Mouse (Mus musculus) skeletal muscle tissue, adult 2 months (tissue): Measurements from ENCODE around the gene Hp1bp3.
A peak's percentile ranks its signal among the peaks of the same experiment; 100 is the strongest.

ENCODE experiments used
- DNase-seq: peaks from one replicate; pipeline ENCODE4 v3.0.0-alpha.2; 2012; ENCODE audit warnings: low read depth, low spot score

Hp1bp3 gene

GRCm38 (mm10) chr4:138216200-138216890, at the start of gene Hp1bp3:
Gene Hp1bp3 (plus strand): TSS chr4:138216296.
- DNase-seq: peak; percentile 57

GRCm38 (mm10) chr4:138166519-138166918, 49.6 kb upstream of the Hp1bp3 start:
- no peak for DNase-seq

GRCm38 (mm10) chr4:138168162-138168561, 47.9 kb upstream of the Hp1bp3 start:
- DNase-seq: no peak

GRCm38 (mm10) chr4:138169420-138169819, 46.7 kb upstream of the Hp1bp3 start:
- no peak for DNase-seq

GRCm38 (mm10) chr4:138172686-138173085, 43.4 kb upstream of the Hp1bp3 start:
- DNase-seq: no peak

- no peak for DNase-seq
Measured at GRCm38 (mm10) chr4:138179391-138179790, 36.7 kb upstream of the Hp1bp3 start.

GRCm38 (mm10) chr4:138180719-138181118, 35.4 kb upstream of the Hp1bp3 start:
- no peak for DNase-seq

- DNase-seq: no peak
Measured at GRCm38 (mm10) chr4:138184056-138184455, 32.0 kb upstream of the Hp1bp3 start.

GRCm38 (mm10) chr4:138184573-138184981, 31.5 kb upstream of the Hp1bp3 start:
- peak; percentile 63 for DNase-seq

GRCm38 (mm10) chr4:138185961-138186360, 30.1 kb upstream of the Hp1bp3 start:
- no peak for DNase-seq

- DNase-seq: no peak
Measured at GRCm38 (mm10) chr4:138187995-138188394, 28.1 kb upstream of the Hp1bp3 start.

GRCm38 (mm10) chr4:138192561-138192960, 23.5 kb upstream of the Hp1bp3 start:
- no peak for DNase-seq

- DNase-seq: no peak
Measured at GRCm38 (mm10) chr4:138200769-138201168, 15.3 kb upstream of the Hp1bp3 start.

- DNase-seq: no peak
Measured at GRCm38 (mm10) chr4:138201696-138202095, 14.4 kb upstream of the Hp1bp3 start.

- DNase-seq: no peak
Measured at GRCm38 (mm10) chr4:138210116-138210515, 6.0 kb upstream of the Hp1bp3 start.

- DNase-seq: no peak
Measured at GRCm38 (mm10) chr4:138213861-138214260, 2.2 kb upstream of the Hp1bp3 start.

GRCm38 (mm10) chr4:138215671-138216199, 361 bp upstream of the Hp1bp3 start:
- peak; percentile 17 for DNase-seq

- peak; percentile 99 for DNase-seq
Measured at GRCm38 (mm10) chr4:138216891-138217392, 846 bp downstream of the Hp1bp3 start.

- DNase-seq: peak; percentile 19
Measured at GRCm38 (mm10) chr4:138217441-138217840, 1.3 kb downstream of the Hp1bp3 start.

- DNase-seq: no peak
Measured at GRCm38 (mm10) chr4:138217951-138218685, 2.0 kb downstream of the Hp1bp3 start.

GRCm38 (mm10) chr4:138219331-138219730, 3.2 kb downstream of the Hp1bp3 start:
- DNase-seq: no peak

GRCm38 (mm10) chr4:138220761-138221160, 4.7 kb downstream of the Hp1bp3 start:
- no peak for DNase-seq

- no peak for DNase-seq
Measured at GRCm38 (mm10) chr4:138221406-138221805, 5.3 kb downstream of the Hp1bp3 start.
